ENCODE assay signal across 7 mouse cellular contexts in genomic region chr13:95973368-95973958, GRCm38 (mm10).
A peak's percentile ranks its signal among the peaks of the same experiment; 100 is the strongest.
DNase-seq lines count a peak whose midpoint lies in the region; ATAC-seq and TF ChIP-seq lines count a peak whose summit lies in the region.

No protein-coding gene starts in this region.

- no peak overlapping the region for H3K4me2 ChIP-seq in hindbrain, postnatal 0 days (ENCODE audit: low read depth, low read length)
- H3K4me2 ChIP-seq in midbrain, embryonic 12.5 days (replicated peaks): no peak overlapping the region

- H3K4me1 ChIP-seq in hindbrain, postnatal 0 days (ENCODE audit: insufficient read depth, low read length): no peaks in the 10 kb centered on the region
- no peaks in the 10 kb centered on the region for H3K4me1 ChIP-seq in limb, embryonic 10.5 days
- H3K4me1 ChIP-seq in midbrain, embryonic 12.5 days: 0 out of 2 replicates have a peak, but pooled peaks cover 2% of the 10 kb centered on the region
- no peaks in the 10 kb centered on the region for H3K4me1 ChIP-seq in small intestine, adult 2 months (ENCODE audit: control insufficient read depth, insufficient read depth, insufficient read length, low read length)

- DNase-seq in ZHBTc4 (ENCODE audit: low read depth, low spot score): peak; percentile 74
- peak; percentile 82 to 85 for DNase-seq in cerebellum, postnatal 36 days
- peak; percentile 82 for DNase-seq in gastrocnemius, adult 2 months
- peak; percentile 90 for DNase-seq in hindbrain, postnatal 0 days (ENCODE audit: low spot score)
- DNase-seq in limb, embryonic 10.5 days (ENCODE audit: low spot score): peak; percentile 82

- H3K36me3 ChIP-seq in hindbrain, postnatal 0 days (ENCODE audit: insufficient read depth, low read length): no peaks in the 10 kb centered on the region
- H3K36me3 ChIP-seq in limb, embryonic 10.5 days: no peaks in the 10 kb centered on the region
- H3K36me3 ChIP-seq in midbrain, embryonic 12.5 days: no peaks in the 10 kb centered on the region
- H3K36me3 ChIP-seq in small intestine, adult 2 months (ENCODE audit: control insufficient read depth, insufficient read depth, low read length): no peaks in the 10 kb centered on the region

- TF ChIP-seq POLR2A in small intestine, adult 2 months (IDR thresholded peaks at IDR 0.05; ENCODE audit: low read depth, low read length): no peak

- 55% methylated on average over 11 of the region's 11 CpGs for WGBS in hindbrain, postnatal 0 days
- 58% methylated on average over 11 of the region's 11 CpGs for WGBS in limb, embryonic 10.5 days
- WGBS in midbrain, embryonic 12.5 days: 51% methylated on average over 11 of the region's 11 CpGs
- 52% methylated on average over 11 of the region's 11 CpGs for WGBS in small intestine, adult 2 months

- intact Hi-C loops in gastrocnemius, adult 2 months (cut with DNase I): no loop called here

- TF ChIP-seq CTCF in gastrocnemius, adult 2 months (IDR thresholded peaks at IDR 0.05): peak; percentile 85
- peak; percentile 98 for TF ChIP-seq CTCF in hindbrain, postnatal 0 days (IDR thresholded peaks at IDR 0.05; ENCODE audit: low read depth)
- TF ChIP-seq CTCF in small intestine, adult 2 months (IDR thresholded peaks at IDR 0.05; ENCODE audit: extremely low read depth, insufficient read length, insufficient replicate concordance, low read depth, low read length): peak; percentile 85

- peak; percentile 84 for ATAC-seq in hindbrain, postnatal 0 days
- ATAC-seq in midbrain, embryonic 12.5 days (ENCODE audit: low FRiP score, low read depth): peak; percentile 78

- no peaks in the 10 kb centered on the region for H3K9me3 ChIP-seq in hindbrain, postnatal 0 days (ENCODE audit: low read length)
- no peaks in the 10 kb centered on the region for H3K9me3 ChIP-seq in limb, embryonic 10.5 days (replicated peaks)
- no peaks in the 10 kb centered on the region for H3K9me3 ChIP-seq in midbrain, embryonic 12.5 days

- no peaks in the 10 kb centered on the region for H3K27me3 ChIP-seq in hindbrain, postnatal 0 days (ENCODE audit: insufficient read depth, low read length)
- H3K27me3 ChIP-seq in limb, embryonic 10.5 days (ENCODE audit: low read depth, poor library complexity, severe bottlenecking): no peaks in the 10 kb centered on the region
- H3K27me3 ChIP-seq in midbrain, embryonic 12.5 days: no peaks in the 10 kb centered on the region
- no peaks in the 10 kb centered on the region for H3K27me3 ChIP-seq in small intestine, adult 2 months (ENCODE audit: control insufficient read depth, insufficient read depth, low read length)

- no peak overlapping the region for H3K27ac ChIP-seq in gastrocnemius, adult 2 months
- H3K27ac ChIP-seq in hindbrain, postnatal 0 days: no peak overlapping the region
- no peak overlapping the region for H3K27ac ChIP-seq in limb, embryonic 10.5 days
- H3K27ac ChIP-seq in midbrain, embryonic 12.5 days (replicated peaks): no peak overlapping the region
- H3K27ac ChIP-seq in small intestine, adult 2 months (ENCODE audit: insufficient read depth, low read depth, low read length): no peak overlapping the region

- H3K9ac ChIP-seq in hindbrain, postnatal 0 days (replicated peaks; ENCODE audit: low read length): no peak overlapping the region
- no peak overlapping the region for H3K9ac ChIP-seq in midbrain, embryonic 12.5 days (replicated peaks)

- no peak overlapping the region for H3K4me3 ChIP-seq in gastrocnemius, adult 2 months
- H3K4me3 ChIP-seq in hindbrain, postnatal 0 days (ENCODE audit: low read length): no peak overlapping the region
- no peak overlapping the region for H3K4me3 ChIP-seq in limb, embryonic 10.5 days
- no peak overlapping the region for H3K4me3 ChIP-seq in midbrain, embryonic 12.5 days
- H3K4me3 ChIP-seq in small intestine, adult 2 months (ENCODE audit: low read depth, low read length): no peak overlapping the region
